Mouse (Mus musculus): Measurements from ENCODE around the gene Dusp27. TPM values are rescaled to one million over a fixed set of nuclear protein-coding genes. Genes with fewer than 3 reads are reported as not detected.

The Dusp27 gene
- 10 to 100 TPM; 53.6 to 60.3 TPM for total RNA-seq (2021)

GRCm38 (mm10) chr1:166127719-166128118 lies at the start of gene Dusp27:
Gene Dusp27 (minus strand): TSS chr1:166127922.
- intact Hi-C loops (cut with DNase I): no loop called here
- DNase-seq: peak; percentile 62 to 71

- no peak for DNase-seq
- intact Hi-C loops (cut with DNase I): no loop called here
Measured at GRCm38 (mm10) chr1:166173621-166174020, 45.9 kb upstream of the Dusp27 start.

GRCm38 (mm10) chr1:166172992-166173391 lies 45.3 kb upstream of the Dusp27 start:
- DNase-seq: no peak
- intact Hi-C loops (cut with DNase I): no loop called here

- DNase-seq: no peak
- intact Hi-C loops (cut with DNase I): no loop called here
Measured at GRCm38 (mm10) chr1:166170852-166171251, 43.1 kb upstream of the Dusp27 start.

GRCm38 (mm10) chr1:166169713-166170112 lies 42.0 kb upstream of the Dusp27 start:
- no peak for DNase-seq
- intact Hi-C loops (cut with DNase I): no loop called here

- intact Hi-C loops (cut with DNase I): no loop called here
- DNase-seq: no peak
Measured at GRCm38 (mm10) chr1:166168017-166168416, 40.3 kb upstream of the Dusp27 start.

GRCm38 (mm10) chr1:166167405-166167804 lies 39.7 kb upstream of the Dusp27 start:
- intact Hi-C loops (cut with DNase I): no loop called here
- no peak for DNase-seq

- no peak for DNase-seq
- intact Hi-C loops (cut with DNase I): no loop called here
Measured at GRCm38 (mm10) chr1:166165159-166165558, 37.4 kb upstream of the Dusp27 start.

- intact Hi-C loops (cut with DNase I): loop anchor here (5.0 kb wide), 1 partner anchor 93 kb away; no protein-coding TSS in a partner anchor
- no peak for DNase-seq
Measured at GRCm38 (mm10) chr1:166164580-166164979, 36.9 kb upstream of the Dusp27 start.

- intact Hi-C loops (cut with DNase I): loop anchor here (1.0 to 5.0 kb wide), 3 partner anchors 96 to 199 kb away; no protein-coding TSS in a partner anchor
- peak; percentile 73 to 87 for DNase-seq
Measured at GRCm38 (mm10) chr1:166160569-166161445, 33.1 kb upstream of the Dusp27 start.

- intact Hi-C loops (cut with DNase I): loop anchor here (1.0 to 5.0 kb wide), 3 partner anchors 97 to 200 kb away; no protein-coding TSS in a partner anchor
- DNase-seq: no peak
Measured at GRCm38 (mm10) chr1:166160111-166160510, 32.4 kb upstream of the Dusp27 start.

GRCm38 (mm10) chr1:166158664-166159063 lies 30.9 kb upstream of the Dusp27 start:
- DNase-seq: no peak
- intact Hi-C loops (cut with DNase I): loop anchor here (10.0 kb wide), 2 partner anchors 494 to 574 kb away; no protein-coding TSS in a partner anchor

- DNase-seq: no peak
- intact Hi-C loops (cut with DNase I): loop anchor here (10.0 kb wide), 2 partner anchors 493 to 573 kb away; no protein-coding TSS in a partner anchor
Measured at GRCm38 (mm10) chr1:166157712-166158111, 30.0 kb upstream of the Dusp27 start.

GRCm38 (mm10) chr1:166155113-166155494 lies 27.4 kb upstream of the Dusp27 start:
- intact Hi-C loops (cut with DNase I): loop anchor here (10.0 kb wide), 2 partner anchors 490 to 570 kb away; no protein-coding TSS in a partner anchor
- DNase-seq: no peak

GRCm38 (mm10) chr1:166154162-166155112 lies 26.7 kb upstream of the Dusp27 start:
- intact Hi-C loops (cut with DNase I): loop anchor here (1.0 to 10.0 kb wide), 5 partner anchors 51 to 570 kb away; no protein-coding TSS in a partner anchor
- DNase-seq: peak; percentile 76 to 89

- intact Hi-C loops (cut with DNase I): loop anchor here (1.0 to 10.0 kb wide), 9 partner anchors 50 to 569 kb away; partner anchors contain the start of gene Pou2f1
- peak; percentile 91 to 95 for DNase-seq
Measured at GRCm38 (mm10) chr1:166153351-166154120, 25.8 kb upstream of the Dusp27 start.

- DNase-seq: no peak
- intact Hi-C loops (cut with DNase I): loop anchor here (2.0 to 10.0 kb wide), 4 partner anchors 250 to 567 kb away; no protein-coding TSS in a partner anchor
Measured at GRCm38 (mm10) chr1:166152034-166152433, 24.3 kb upstream of the Dusp27 start.

- no peak for DNase-seq
- intact Hi-C loops (cut with DNase I): loop anchor here (5.0 to 10.0 kb wide), 3 partner anchors 249 to 567 kb away; no protein-coding TSS in a partner anchor
Measured at GRCm38 (mm10) chr1:166151341-166151740, 23.6 kb upstream of the Dusp27 start.

- intact Hi-C loops (cut with DNase I): loop anchor here (5.0 to 10.0 kb wide), 3 partner anchors 248 to 565 kb away; no protein-coding TSS in a partner anchor
Measured at GRCm38 (mm10) chr1:166150035-166150434, 22.3 kb upstream of the Dusp27 start.

GRCm38 (mm10) chr1:166149441-166149840 lies 21.7 kb upstream of the Dusp27 start:
- no peak for DNase-seq
- intact Hi-C loops (cut with DNase I): no loop called here

More at GRCm38 (mm10) chr1:166150035-166150434, 22.3 kb upstream of the Dusp27 start:
- no peak for DNase-seq

Measured in heart, postnatal 10 days (tissue).